Mouse (Mus musculus): ENCODE measurements around the gene Maip1.

The Maip1 gene

DNA sequence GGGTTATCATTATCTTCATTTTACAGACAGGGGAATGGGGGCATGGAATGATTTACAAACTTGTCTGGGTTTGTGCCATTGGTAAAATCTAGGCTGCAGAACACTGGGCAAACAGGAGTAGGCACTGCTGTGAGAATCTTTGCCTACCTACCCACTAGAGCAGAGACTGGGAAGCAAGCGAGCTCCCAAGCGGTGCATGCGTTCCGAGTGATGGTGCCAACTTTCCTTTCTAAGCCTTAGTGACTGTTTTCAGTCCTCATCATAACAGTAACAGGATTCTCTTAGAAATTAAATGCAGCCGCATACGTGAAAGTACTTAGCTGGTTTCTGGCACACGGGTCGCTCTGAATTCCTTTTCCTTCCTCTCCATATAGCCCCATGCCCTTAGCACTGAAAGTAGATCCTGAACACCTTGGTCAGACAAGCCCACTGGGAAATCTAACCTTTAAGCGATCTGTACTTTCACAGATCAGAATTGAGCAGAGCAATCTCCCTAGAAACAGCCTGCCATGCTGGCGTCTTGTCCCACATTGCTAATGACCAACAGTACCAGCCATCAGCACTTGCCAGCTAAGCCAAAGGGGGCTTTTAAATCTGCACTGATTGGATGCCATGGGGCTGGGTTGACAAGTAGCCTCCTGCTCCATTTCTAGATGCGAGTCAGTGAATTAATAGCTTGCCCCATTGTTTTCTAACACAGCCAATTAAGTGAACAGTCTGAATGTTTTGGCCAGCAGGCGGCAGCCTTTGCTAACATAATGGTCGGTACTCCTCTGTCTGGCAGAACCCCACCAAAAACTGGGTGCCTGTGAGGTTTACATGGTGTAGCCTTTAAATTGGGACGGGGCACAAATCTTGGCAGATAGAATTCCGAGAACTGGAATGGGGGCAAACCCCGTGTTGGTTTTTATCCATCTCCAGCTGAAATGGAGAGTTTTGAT, 22.5 kb downstream of the Maip1 start:
- peak; percentile 76 to 78 for DNase-seq

DNA sequence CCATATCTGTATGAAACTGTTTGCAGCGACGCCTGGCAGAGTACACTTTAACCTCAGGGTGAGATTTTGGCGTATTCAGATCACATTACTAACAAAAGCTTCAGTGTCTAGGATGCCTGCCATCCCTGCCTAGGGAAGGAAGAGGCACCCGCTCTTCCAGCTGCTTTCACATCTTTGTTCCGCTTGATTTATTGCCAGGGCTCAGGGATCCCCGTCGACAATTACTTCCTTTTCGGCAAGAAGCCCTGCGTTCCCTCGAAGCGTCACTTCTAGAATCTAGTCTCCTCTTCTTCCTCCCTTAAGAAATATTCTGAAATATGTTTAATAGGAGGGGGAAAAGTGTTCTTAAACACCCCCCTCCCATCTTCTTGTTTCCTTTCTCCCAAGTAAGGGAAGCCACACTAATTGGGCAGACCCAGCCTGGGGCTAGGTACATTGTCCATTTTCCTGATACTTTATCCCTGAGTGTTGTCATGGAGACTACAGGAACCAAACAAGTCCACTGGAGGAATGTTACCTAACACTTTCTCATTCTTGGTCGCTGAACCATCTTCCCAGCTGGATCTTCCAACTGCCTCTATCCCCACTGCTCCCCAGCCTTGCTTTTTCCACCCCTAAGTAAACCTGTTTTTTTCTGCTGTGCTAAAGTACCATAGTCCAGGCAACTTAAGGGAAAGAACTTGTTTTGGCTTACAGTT, 23.8 kb downstream of the Maip1 start:
- DNase-seq: no peak

GRCm38 (mm10) chr1:57433141-57433540, 27.0 kb downstream of the Maip1 start:
- no peak for DNase-seq

GRCm38 (mm10) chr1:57436408-57436807, 30.3 kb downstream of the Maip1 start:
- peak; percentile 66 to 71 for DNase-seq

DNA sequence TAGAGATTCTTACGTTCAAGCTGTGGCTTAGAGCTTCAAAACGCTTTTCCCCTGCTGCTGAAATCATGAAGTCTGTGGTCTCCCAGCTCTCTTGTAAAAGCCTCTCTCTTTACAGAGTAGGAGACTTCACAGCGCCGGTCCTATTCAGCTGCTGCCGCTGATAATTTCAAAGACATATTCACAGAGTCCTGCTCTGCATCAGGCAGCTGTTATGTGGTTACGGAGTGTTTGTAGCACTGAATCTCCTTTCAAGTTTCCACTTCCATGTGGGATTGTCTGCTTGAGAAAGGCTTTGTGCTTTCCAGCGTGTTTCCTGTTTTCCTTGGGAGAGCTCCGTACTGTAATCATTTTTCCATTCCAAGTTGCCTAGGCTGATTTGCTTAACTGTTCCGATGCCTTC, 30.8 kb downstream of the Maip1 start:
- DNase-seq: no peak

DNA sequence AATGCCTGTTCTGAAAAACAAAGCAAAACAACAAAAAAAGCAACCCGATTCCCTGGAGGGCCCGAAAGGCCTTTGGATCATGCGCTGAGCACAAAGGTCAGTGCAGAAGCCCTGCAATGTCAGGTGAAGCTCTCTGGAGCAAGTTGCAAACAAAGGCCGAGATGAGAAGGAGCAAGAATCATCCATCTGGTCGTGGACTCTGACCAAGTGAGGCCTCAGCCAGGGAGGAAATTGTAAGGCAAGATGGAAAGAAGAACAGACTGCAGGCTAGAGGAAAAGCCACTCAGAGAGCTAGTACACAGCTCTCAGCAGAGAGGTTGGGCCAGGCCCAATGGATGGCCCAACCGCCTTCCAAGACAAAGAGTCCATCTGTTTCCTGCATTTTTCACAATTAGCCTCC, 32.9 kb downstream of the Maip1 start:
- DNase-seq: no peak

- no peak for DNase-seq
Measured at GRCm38 (mm10) chr1:57440771-57441170, 34.6 kb downstream of the Maip1 start.

GRCm38 (mm10) chr1:57445679-57446078, 39.6 kb downstream of the Maip1 start:
- DNase-seq: no peak

GRCm38 (mm10) chr1:57450241-57450640, 44.1 kb downstream of the Maip1 start:
- DNase-seq: no peak

- DNase-seq: no peak
Measured at GRCm38 (mm10) chr1:57460305-57460940, 54.3 kb downstream of the Maip1 start.
